Mouse (Mus musculus) layer of hippocampus, adult 8-10 months (tissue): ENCODE measurements around the gene Mmp10. TPM values are rescaled to one million over a fixed set of nuclear protein-coding genes. Genes with fewer than 3 reads are reported as not detected.

Experiments
- total RNA-seq, 4 experiments: library from RNA; stranded (reverse); gene quantifications; 2 replicates each; pipeline ENCODE4 v1.2.4; 2022

Gene Mmp10
- total RNA-seq, 4 experiments from 2014 or later, result not detected

Other genes starting within 250 kb of the Mmp10 start
- gene Mmp13, start 229.8 kb upstream of the Mmp10 start, total RNA-seq, result not detected
- gene Mmp12, start 158.0 kb upstream of the Mmp10 start, total RNA-seq, result 1 to 10 TPM in 1 of 4 experiments, under 1 TPM in 1, not detected in 2; 0.43 to 1.3 TPM
- not detected for gene Mmp1b, start 114.3 kb upstream of the Mmp10 start, total RNA-seq
- gene Mmp3, start 56.5 kb upstream of the Mmp10 start, total RNA-seq, result not detected
- not detected for gene Mmp8, start 56.1 kb downstream of the Mmp10 start, total RNA-seq
- gene Mmp27, start 69.0 kb downstream of the Mmp10 start, total RNA-seq, result not detected
- not detected for gene Mmp20, start 125.9 kb downstream of the Mmp10 start, total RNA-seq
- not detected for gene Mmp7, start 189.7 kb downstream of the Mmp10 start, total RNA-seq